Mouse (Mus musculus): Measurements from ENCODE around the gene Ccdc85b. TPM values are rescaled to one million over a fixed set of nuclear protein-coding genes. Genes with fewer than 3 reads are reported as not detected.

Ccdc85b gene
- total and polyA plus RNA-seq, 2 experiments from 2014 or later: 15.3 to 19.3 TPM

DNA sequence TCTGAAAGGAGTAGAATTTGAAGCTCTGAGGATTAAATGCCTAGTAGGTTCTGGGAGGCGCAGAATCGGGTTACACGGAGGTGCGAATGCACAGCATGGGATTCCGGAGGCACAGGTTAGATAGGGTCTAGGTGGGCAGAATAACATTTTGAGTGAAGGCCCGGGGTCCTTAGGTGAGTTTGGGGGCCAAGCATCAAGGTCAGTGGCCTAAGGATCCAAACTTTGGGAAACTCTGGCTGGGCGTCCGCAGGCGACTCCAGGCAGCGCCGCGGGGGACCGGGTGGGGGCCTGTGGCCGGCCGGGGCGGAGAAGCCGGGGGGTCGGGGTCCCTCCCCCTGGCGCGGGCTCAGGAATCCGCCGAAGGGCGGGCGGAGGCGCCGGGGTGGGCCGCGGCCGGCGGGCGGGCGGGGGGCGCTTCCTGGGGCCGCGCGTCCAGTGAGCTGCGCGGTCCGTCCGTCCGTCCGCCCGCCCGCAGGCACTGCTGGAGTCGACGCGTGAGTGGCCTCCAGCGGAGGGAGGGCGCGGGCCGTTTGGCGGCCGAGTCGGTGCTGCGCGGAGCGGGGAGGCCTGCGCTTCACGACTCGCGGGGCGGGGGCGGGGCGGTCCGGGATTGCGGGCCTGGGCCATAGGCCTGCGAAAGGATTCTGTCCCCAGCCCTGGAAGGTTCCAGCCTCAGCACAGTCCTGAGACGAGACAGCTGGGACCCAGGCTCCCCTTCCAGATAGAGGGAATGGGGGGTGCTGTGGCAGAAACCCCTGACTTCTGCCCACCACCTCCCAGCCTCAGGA is 16.8 kb upstream of the Ccdc85b start:
- H3K4me1 ChIP-seq (ENCODE audit: insufficient read depth): peaks cover 6% of the 10 kb centered on the region; the same call in 1 of the 2 replicates
- WGBS: 4% methylated on average over 56 of the region's 68 CpGs
- H3K9ac ChIP-seq: peak overlapping the region; percentile 76
- no peak for TF ChIP-seq CTCF (IDR thresholded peaks at IDR 0.05; ENCODE audit: low read depth)
- no peaks in the 10 kb centered on the region for H3K27me3 ChIP-seq (ENCODE audit: insufficient read depth, low read length)
- H3K4me3 ChIP-seq (ENCODE audit: low read depth, low read length): peak overlapping the region; percentile 56
- peak; percentile 75 for ATAC-seq
- H3K9me3 ChIP-seq (ENCODE audit: low read length): no peaks in the 10 kb centered on the region
- H3K27ac ChIP-seq (ENCODE audit: low read depth, low read length): peak overlapping the region; percentile 59
- peak overlapping the region; percentile 97 for H3K4me2 ChIP-seq (ENCODE audit: low read depth)
- peaks cover 8% of the 10 kb centered on the region; the same call in 1 of the 2 replicates for H3K36me3 ChIP-seq (ENCODE audit: insufficient read depth)
- peak; percentile 54 for DNase-seq

DNA sequence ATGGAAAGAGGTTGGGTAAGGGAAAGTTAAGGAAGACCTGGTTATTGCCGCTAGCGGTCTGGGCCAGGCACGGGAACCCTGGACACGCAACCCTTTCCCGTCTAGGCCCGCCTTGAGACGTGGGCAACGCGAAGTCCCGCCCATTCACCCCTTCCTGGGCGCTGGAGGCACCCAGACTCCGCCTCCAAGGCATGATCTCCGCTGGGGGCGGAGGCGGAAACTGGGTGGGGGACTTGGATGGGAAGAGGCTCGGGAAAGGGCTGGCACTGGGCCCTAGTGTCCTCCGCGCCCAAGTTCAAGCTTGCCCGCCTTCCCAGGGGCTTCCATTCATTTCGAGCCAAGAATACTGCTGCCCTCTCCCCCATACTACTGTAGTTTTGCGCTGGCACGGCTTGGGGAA is 16.0 kb upstream of the Ccdc85b start, which contains the start of gene Efemp2:
TSS of gene Efemp2 (plus strand) at position 235 of the 400 bp plus-strand sequence.
- peak within 1 kb of the TSS; percentile 76 for H3K9ac ChIP-seq
- peaks cover 6% of the 10 kb centered on the region; the same call in 1 of the 2 replicates for H3K4me1 ChIP-seq (ENCODE audit: insufficient read depth)
- TF ChIP-seq CTCF (IDR thresholded peaks at IDR 0.05; ENCODE audit: low read depth): peak; percentile 5; the same call in 1 of the 2 replicates
- H3K27me3 ChIP-seq (ENCODE audit: insufficient read depth, low read length): no peaks in the 10 kb centered on the region
- DNase-seq (peak; percentile 75), ATAC-seq (peak; percentile 64)
- peak within 1 kb of the TSS; percentile 59 for H3K27ac ChIP-seq (ENCODE audit: low read depth, low read length)
- peak within 1 kb of the TSS; percentile 56 for H3K4me3 ChIP-seq (ENCODE audit: low read depth, low read length)
- 0 out of 2 replicates have a peak, but pooled peaks cover 2% of the 10 kb centered on the region for H3K36me3 ChIP-seq (ENCODE audit: insufficient read depth)
- H3K9me3 ChIP-seq (ENCODE audit: low read length): no peaks in the 10 kb centered on the region
- 1% methylated on average over 22 of the region's 22 CpGs for WGBS
- H3K4me2 ChIP-seq (ENCODE audit: low read depth): peak within 1 kb of the TSS; percentile 97

DNA sequence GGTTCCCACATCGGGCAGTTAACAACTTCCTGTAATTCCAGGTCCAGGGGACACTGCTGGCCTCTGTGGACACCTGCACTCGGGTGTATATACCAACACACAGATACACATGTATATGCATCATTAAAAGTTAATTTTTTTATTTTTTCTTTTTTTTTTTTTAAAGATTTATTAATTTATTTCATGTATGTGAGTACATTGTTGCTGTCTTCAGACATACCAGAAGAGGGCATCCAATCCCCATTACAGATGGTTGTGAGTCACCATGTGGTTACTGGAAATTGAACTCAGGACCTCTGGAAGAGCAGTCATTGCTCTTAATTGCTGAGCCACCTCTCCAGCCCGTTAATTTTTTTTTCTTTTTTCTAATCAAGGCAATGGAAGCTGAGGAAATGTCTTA is 15.2 kb upstream of the Ccdc85b start:
- no peak overlapping the region for H3K9ac ChIP-seq
- peak; percentile 43 for TF ChIP-seq CTCF (IDR thresholded peaks at IDR 0.05; ENCODE audit: low read depth)
- no peak for ATAC-seq
- no peaks in the 10 kb centered on the region for H3K36me3 ChIP-seq (ENCODE audit: insufficient read depth)
- no peak overlapping the region for H3K27ac ChIP-seq (ENCODE audit: low read depth, low read length)
- 77% methylated on average over 3 of the region's 3 CpGs for WGBS
- no peak overlapping the region for H3K4me2 ChIP-seq (ENCODE audit: low read depth)
- no peaks in the 10 kb centered on the region for H3K27me3 ChIP-seq (ENCODE audit: insufficient read depth, low read length)
- no peak for DNase-seq
- peaks cover 6% of the 10 kb centered on the region; the same call in 1 of the 2 replicates for H3K4me1 ChIP-seq (ENCODE audit: insufficient read depth)
- H3K4me3 ChIP-seq (ENCODE audit: low read depth, low read length): no peak overlapping the region
- H3K9me3 ChIP-seq (ENCODE audit: low read length): no peaks in the 10 kb centered on the region

DNA sequence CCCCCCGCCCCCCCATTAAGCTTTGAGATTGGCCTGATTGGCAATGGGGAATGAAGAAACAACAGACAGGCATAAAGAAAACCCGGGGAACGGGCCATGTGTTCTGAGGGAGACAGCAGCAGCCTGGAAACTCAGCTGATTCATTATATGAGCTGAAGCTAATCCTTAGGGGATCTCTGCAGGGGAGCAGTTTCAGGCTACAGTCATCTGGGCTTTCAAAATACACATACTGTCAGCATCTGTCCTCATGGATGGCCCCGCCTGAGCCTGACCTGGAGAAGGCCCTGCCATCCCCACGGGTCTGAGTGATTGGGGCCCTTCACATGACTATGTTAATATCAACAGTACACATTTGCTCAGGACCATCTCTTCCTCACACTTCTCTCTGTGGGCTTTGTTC is 14.2 kb upstream of the Ccdc85b start:
- Histone ChIP-seq H3K9me3 (ENCODE audit: low read length) (no peaks in the 10 kb centered on the region), H3K27me3 (ENCODE audit: insufficient read depth, low read length) (no peaks in the 10 kb centered on the region), H3K4me2 (ENCODE audit: low read depth) (no peak overlapping the region), H3K27ac (ENCODE audit: low read depth, low read length) (no peak overlapping the region), H3K4me3 (ENCODE audit: low read depth, low read length) (no peak overlapping the region), H3K36me3 (ENCODE audit: insufficient read depth) (peaks cover 4% of the 10 kb centered on the region; the same call in 1 of the 2 replicates), H3K4me1 (ENCODE audit: insufficient read depth) (peaks cover 6% of the 10 kb centered on the region; the same call in 1 of the 2 replicates), H3K9ac (no peak overlapping the region)
- DNase-seq (no peak), ATAC-seq (no peak)
- WGBS: 46% methylated on average over 5 of the region's 5 CpGs
- no peak for TF ChIP-seq CTCF (IDR thresholded peaks at IDR 0.05; ENCODE audit: low read depth)

DNA sequence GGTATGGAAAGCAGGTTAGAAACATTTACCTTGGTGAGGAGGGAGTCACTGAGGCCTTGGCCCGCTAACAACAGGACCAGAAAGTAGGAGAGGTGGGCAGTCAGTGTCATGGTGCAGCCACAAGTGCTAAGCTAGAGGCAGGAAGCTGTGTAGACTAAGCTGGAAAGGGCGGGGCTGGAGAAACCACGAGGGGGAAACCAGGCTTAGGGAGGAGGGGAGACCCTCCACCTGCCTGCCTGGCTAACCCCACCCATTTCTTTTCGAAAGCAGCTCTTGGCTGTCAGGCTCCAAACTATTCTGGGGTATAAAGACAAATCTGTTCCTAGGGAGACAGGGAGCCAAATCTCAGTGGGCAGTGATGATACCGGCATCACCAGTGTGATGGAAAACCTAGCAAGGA is 10.7 kb upstream of the Ccdc85b start, which contains the start of gene Ctsw:
TSS of gene Ctsw (minus strand) at position 134 of the 400 bp plus-strand sequence.
- TF ChIP-seq CTCF (IDR thresholded peaks at IDR 0.05; ENCODE audit: low read depth): no peak
- WGBS: 60% methylated on average over 5 of the region's 5 CpGs

DNA sequence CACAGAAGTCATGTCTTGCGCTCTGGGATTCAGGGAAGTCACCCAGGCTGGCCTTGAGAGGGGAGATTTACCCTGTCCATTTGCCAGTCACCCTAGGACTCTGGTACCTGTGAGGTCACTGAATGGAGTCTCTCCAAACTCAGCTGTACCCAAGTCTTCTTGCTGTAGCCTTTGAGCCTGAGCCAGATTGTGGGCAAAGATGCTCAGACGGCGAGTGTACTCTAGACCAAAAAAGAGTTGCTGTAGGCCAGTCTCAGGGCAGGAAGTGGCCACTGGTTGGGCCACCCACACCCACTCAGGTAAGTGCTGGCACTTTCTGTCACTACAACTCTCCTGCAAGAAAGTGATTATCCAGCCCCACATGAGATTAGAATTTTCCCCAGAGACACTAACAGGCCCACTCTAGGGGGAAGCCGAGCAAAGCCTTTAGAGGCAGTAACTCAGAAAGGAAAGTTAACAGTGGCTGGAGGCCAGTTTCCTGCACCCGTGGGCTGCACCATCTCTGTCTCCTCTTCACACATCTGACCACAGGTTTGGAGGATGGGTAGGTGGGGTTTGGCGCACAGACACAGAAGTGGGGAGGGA is 9.3 kb upstream of the Ccdc85b start:
- no peak overlapping the region for H3K4me2 ChIP-seq (ENCODE audit: low read depth)
- no peak for TF ChIP-seq CTCF (IDR thresholded peaks at IDR 0.05; ENCODE audit: low read depth)
- H3K27ac ChIP-seq (ENCODE audit: low read depth, low read length): no peak overlapping the region
- no peak overlapping the region for H3K4me3 ChIP-seq (ENCODE audit: low read depth, low read length)
- H3K36me3 ChIP-seq (ENCODE audit: insufficient read depth): peaks cover 41% of the 10 kb centered on the region
- no peaks in the 10 kb centered on the region for H3K9me3 ChIP-seq (ENCODE audit: low read length)
- H3K27me3 ChIP-seq (ENCODE audit: insufficient read depth, low read length): no peaks in the 10 kb centered on the region
- no peak for ATAC-seq
- H3K4me1 ChIP-seq (ENCODE audit: insufficient read depth): no peaks in the 10 kb centered on the region; the same call in 1 of the 2 replicates
- no peak overlapping the region for H3K9ac ChIP-seq
- DNase-seq: no peak
- whole genome bisulfite sequencing: 91% methylated on average over 6 of the region's 6 CpGs

More for the DNA sequence above, 10.7 kb upstream of the Ccdc85b start, which contains the start of gene Ctsw:
- ATAC-seq (no peak), DNase-seq (no peak)
- H3K9ac ChIP-seq: no peak within 1 kb of the TSS
- H3K4me1 ChIP-seq (ENCODE audit: insufficient read depth): no peaks in the 10 kb centered on the region; the same call in 1 of the 2 replicates
- H3K4me3 ChIP-seq (ENCODE audit: low read depth, low read length): no peak within 1 kb of the TSS
- H3K27ac ChIP-seq (ENCODE audit: low read depth, low read length): no peak within 1 kb of the TSS
- no peak within 1 kb of the TSS for H3K4me2 ChIP-seq (ENCODE audit: low read depth)
- H3K27me3 ChIP-seq (ENCODE audit: insufficient read depth, low read length): no peaks in the 10 kb centered on the region
- no peaks in the 10 kb centered on the region for H3K9me3 ChIP-seq (ENCODE audit: low read length)
- peaks cover 29% of the 10 kb centered on the region for H3K36me3 ChIP-seq (ENCODE audit: insufficient read depth)

DNA sequence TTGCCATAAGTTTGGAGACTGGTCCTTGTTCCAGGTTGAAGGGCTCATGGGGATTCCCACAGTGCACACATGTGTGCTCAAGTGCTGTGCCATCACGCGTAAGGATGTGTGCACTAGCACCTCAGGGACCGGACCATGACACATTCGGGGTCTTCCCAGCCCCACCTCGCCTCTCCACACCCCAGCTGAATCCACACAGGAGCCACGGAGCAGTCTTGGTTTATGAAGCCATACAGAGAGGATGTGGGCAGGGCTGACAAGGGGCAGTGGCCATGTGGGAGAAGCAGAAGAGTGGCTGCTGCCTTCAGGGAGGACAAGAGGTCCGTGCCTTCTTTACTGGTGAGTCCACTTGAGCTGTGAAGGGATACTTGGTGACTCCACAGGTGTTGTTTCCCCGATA is 7.3 kb upstream of the Ccdc85b start:
- peaks cover 41% of the 10 kb centered on the region for H3K36me3 ChIP-seq (ENCODE audit: insufficient read depth)
- peaks cover 9% of the 10 kb centered on the region for H3K4me1 ChIP-seq (ENCODE audit: insufficient read depth)
- no peak overlapping the region for H3K27ac ChIP-seq (ENCODE audit: low read depth, low read length)
- H3K9ac ChIP-seq: no peak overlapping the region
- ATAC-seq (no peak), DNase-seq (no peak)
- WGBS: 96% methylated on average over 8 of the region's 8 CpGs
- no peak overlapping the region for H3K4me3 ChIP-seq (ENCODE audit: low read depth, low read length)
- no peak for TF ChIP-seq CTCF (IDR thresholded peaks at IDR 0.05; ENCODE audit: low read depth)
- H3K9me3 ChIP-seq (ENCODE audit: low read length): no peaks in the 10 kb centered on the region
- H3K27me3 ChIP-seq (ENCODE audit: insufficient read depth, low read length): no peaks in the 10 kb centered on the region
- no peak overlapping the region for H3K4me2 ChIP-seq (ENCODE audit: low read depth)
